Mouse (Mus musculus) lung, postnatal 25 days (tissue): ENCODE measurements around the gene Pms2.

Experiments used
- DNase-seq: peaks from one replicate; pipeline ENCODE4 v3.0.0; 2022; ENCODE audit warnings: low spot score

The Pms2 gene

GRCm38 (mm10) chr5:143909417-143910400, at the start of gene Pms2, which contains the start of gene Aimp2:
Gene Pms2 (plus strand): TSS chr5:143909964.
Gene Aimp2 (minus strand): TSS chr5:143909847.
- DNase-seq, result peak; percentile 99

- DNase-seq, result no peak
These were observed 38.1 kb upstream of the Pms2 start for GRCm38 (mm10) chr5:143871547-143872169.

DNA sequence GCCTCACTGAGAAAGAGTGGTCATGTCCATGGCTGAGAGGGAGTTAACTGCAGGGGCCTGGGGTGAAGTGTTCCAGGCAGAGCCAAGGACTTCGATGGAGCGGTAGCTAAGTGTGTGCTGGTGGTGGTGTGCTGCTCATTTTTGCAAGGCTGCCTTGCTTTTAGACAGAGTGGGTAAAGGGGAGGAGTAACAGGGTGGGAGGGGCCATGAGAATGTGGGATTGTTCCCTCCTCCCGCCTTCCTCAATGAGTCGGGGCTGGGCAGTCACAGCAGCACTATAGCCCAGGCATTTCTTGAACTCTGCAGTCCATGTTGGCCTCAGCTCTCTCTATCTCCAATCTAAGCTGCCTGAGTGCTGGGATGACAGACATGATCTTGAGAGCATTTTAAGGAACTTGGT, 35.2 kb upstream of the Pms2 start:
- DNase-seq, result no peak

DNA sequence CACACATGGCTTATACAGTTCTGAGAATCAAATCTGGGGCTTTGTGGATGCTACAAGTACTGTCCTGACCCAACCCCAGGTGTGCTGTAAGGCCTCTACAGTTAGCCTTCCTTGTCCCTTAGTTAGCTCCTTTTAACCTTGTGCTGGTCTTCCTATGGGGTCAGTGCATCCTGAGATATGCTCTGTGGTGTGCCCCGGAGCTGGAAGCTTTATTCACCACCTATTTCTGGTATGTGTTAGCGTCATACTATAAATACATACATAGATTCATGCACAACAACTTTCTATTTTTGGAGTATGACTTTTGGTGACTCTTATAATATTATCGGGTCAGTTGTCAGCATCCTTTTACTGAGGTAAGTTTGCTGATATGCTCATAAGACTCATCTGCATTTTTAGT, 24.5 kb upstream of the Pms2 start:
- DNase-seq, result no peak

DNA sequence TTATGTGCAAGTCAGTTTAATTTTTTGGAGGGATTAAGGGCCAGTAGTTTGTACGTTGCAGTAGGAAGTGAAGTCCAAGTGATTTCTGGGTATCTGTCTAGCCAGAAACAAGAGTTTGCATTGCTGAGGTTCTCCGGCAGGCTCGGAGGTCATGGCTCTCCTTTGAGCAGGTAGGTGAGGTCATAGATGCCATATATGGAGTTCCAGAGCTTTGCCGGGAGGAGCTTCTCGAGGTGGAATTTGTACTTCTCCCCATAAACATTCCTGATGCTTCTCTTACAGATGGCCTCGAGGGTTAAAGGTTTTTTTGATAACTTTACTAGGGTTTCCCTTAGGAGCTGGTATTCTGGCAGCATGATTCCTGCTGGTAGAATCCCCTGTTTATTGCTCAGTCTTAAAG, 19.0 kb upstream of the Pms2 start:
- DNase-seq, result no peak

DNA sequence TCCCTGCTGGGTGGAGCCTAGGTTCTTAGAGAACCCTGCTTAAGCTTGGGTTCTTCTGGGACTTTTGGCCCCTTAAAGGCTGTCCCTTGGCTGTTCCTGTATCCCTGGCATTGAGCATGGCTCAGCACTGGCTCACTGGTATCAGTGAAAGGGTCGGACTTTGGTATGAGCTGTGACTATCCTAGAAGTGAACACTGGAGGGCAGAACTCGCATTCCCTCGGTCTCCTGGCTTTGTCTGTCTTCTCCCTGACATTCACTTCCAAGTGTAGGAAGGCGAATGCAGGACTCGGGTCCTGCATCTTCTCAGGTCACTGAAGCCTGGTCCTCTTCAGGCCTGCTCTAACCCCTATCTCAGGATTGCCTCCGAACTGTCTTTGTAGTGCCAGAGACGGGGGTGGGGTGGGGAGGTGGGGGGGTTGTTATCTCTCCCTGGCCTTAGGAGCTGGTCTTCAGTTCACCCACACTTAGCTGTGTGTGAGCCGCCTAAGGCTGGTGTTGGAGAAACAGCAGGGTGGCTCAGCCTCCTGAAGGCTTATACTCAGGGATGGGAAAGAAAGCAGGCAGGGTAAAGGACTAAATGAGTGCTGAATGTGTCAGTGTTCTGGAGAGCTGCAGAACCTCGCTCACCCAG, 17.4 kb upstream of the Pms2 start:
- DNase-seq, result no peak

GRCm38 (mm10) chr5:143893396-143893795, 16.4 kb upstream of the Pms2 start:
- DNase-seq, result no peak

DNA sequence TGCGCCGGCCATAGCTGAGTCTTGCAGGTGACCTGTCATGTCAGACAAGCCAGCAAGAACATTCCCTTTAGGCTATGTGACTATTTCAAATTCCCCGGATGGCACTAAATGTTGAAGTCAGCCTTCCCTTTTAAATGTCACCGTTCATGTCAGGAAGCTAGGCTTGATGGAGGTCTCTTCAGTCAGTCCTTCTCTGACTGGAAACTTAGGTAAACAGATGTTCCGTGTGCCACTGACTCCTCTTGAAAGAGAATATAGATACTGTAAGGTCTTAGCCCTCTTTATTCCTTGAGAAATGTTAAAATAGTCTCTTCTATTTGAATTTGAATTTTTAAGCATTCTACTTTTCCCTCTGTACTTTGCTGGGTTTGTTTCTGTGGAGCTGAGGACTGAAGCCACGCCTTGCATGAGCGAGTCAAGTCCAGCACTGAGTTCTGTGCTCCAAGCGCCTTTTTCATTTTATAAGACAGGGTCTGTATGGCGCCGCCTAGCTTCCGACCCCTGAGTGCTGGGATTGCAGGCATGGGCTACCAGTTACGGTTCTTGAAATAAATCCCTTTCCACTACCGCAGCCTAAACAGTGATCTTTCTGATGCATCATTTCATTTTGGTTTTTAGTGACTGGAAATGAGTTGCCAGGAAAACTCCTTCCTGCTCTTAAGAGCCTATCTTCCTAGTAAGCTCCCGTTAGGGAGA, 12.0 kb upstream of the Pms2 start, which contains the start of gene Ankrd61:
Gene Ankrd61 (minus strand): TSS at position 51 of the 696 bp plus-strand sequence.
- DNase-seq, result no peak

- no peak for DNase-seq
These were observed 7.7 kb upstream of the Pms2 start for GRCm38 (mm10) chr5:143902111-143902510.

DNA sequence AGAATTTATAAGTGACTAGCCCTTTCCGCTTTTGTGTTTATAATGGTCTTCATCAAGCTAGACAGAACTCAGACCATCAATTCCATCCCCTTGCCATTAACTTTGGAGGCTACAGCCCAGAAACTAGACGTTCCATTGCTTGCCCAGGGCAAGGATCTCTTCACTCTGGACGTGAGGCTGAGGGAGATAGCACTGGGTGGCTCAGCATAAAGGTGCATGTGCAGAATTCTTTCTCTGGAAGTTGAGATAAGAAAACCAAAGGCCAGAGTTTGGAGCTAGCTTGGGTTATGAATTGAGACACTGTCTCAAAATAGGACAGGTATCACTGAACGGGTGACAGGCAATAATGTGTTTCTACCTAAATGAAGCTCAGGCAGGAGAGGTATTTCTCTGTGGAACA, 6.0 kb upstream of the Pms2 start:
- no peak for DNase-seq

GRCm38 (mm10) chr5:143906429-143906828, 3.3 kb upstream of the Pms2 start:
- DNase-seq, result no peak

- no peak for DNase-seq
These were observed 838 bp upstream of the Pms2 start for GRCm38 (mm10) chr5:143908926-143909325.

GRCm38 (mm10) chr5:143916221-143916620, 6.5 kb downstream of the Pms2 start:
- DNase-seq, result no peak

GRCm38 (mm10) chr5:143917418-143917817, 7.7 kb downstream of the Pms2 start:
- peak; percentile 72 for DNase-seq

GRCm38 (mm10) chr5:143918120-143918519, 8.4 kb downstream of the Pms2 start:
- DNase-seq, result no peak

- no peak for DNase-seq
These were observed 15.2 kb downstream of the Pms2 start for GRCm38 (mm10) chr5:143924781-143925452.

GRCm38 (mm10) chr5:143927875-143928274, 18.1 kb downstream of the Pms2 start, which contains the start of gene Gm42421:
Gene Gm42421 (plus strand): TSS chr5:143928175.
- DNase-seq, result no peak

GRCm38 (mm10) chr5:143929291-143929690, 19.5 kb downstream of the Pms2 start:
- no peak for DNase-seq

DNA sequence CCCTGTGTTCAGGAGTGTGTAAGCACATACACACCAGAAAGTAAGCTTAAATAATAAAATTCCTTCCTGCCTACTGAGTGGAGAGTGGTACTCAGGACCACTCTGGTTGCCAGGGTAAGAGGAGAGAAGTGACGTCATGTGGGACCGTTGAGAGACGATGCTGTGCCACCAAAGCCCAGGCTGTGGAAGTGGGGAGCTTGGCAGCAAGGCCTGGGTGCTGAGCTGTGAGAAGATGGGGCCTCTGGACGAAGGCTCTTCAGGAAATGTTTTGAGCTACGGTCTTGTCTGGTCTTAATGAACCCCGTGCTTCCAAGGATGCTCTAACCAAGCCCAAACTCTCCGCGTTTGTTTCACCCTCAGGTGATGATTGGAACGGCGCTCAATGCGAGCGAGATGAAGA, 20.9 kb downstream of the Pms2 start:
- DNase-seq, result no peak

DNA sequence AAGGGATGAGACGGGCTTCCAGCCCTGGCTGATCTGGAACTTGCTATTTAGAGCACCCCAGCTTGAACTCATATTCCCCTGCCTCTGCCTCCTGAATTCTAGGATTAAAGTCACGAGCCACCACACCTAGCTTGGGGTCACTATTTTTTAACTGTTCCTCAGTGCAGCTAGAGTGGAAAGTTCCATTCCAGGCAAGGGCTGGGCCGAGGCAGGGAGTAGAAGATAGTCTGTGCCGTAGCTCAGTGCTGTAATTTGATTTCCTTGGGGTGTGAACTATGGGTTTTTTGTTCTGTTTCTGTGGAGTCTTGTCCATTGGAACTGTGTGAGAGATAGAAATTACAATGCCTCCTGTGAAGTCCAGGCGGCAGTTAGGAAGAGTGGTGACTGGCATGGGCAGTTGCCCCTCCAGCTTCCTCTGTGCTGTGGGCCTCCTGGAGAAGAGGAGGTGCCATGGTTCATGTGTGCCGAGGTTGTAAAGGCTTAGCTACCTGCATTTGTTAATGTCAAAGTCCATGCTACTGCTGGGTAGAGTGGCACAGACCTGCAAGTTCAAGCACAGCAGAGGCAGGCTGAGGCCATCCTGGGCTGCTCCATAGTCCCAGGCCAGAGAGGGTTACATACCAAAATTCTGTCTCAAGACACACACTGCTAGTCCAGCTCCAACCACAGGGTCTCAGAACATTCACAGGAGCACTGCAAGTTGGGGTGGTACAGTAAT, 22.3 kb downstream of the Pms2 start:
- DNase-seq, result no peak

- DNase-seq, result peak; percentile 60
These were observed 23.1 kb downstream of the Pms2 start, which contains the start of gene Rsph10b for GRCm38 (mm10) chr5:143932831-143933230. Gene Rsph10b (plus strand): TSS chr5:143933035.
